Mouse (Mus musculus): ENCODE data around the gene Tmem104. TPM values are rescaled to one million over a fixed set of nuclear protein-coding genes. Genes with fewer than 3 reads are reported as not detected.

Gene Tmem104
- total and polyA plus RNA-seq, 2 experiments: 5.3 to 8.7 TPM

DNA sequence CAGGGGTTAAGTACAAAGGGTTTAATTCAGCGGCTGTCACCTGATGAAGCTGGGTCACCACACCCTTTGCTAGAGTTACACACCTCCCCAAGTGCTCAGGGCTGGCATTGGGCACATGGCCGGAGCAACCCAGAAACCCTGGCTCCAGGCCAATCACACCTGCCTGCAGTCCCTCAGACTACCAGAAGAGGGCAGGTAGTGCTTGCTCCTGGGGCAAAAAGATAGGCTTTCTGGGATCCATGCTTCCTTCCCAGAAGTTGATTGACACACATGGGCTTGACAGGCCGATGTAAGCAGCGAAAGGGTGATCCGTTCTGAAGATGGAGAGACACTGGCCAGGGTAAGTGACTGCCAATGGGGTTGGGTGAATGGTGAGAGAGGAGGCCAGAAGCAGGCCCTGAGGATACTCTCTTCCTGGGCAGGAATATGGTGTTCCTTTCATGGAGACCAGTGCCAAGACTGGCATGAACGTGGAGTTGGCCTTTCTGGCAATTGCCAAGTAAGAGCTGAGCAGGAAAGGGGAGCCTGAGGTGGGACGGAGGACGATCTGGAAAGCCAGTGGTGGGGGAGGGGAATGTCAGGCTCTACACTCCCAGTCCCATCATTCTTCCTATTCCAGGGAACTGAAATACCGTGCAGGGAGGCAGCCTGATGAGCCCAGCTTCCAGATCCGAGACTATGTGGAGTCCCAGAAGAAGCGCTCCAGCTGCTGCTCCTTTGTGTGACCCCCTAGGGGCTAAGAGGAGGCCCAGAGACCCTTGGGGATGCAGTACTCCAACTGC, 27.1 kb upstream of the Tmem104 start:
- TF ChIP-seq CTCF (IDR thresholded peaks at IDR 0.05; ENCODE audit: low read depth, low read length): peak; percentile 91
- TF ChIP-seq POLR2A (IDR thresholded peaks at IDR 0.05; ENCODE audit: extremely low read depth, insufficient read depth, low read length): no peak
- 32% methylated on average over 11 of the region's 11 CpGs for WGBS
- peak; percentile 76 for DNase-seq (ENCODE audit: extremely low read depth, low read depth, low spot score)
- Histone ChIP-seq H3K79me2 (ENCODE audit: control insufficient read depth, insufficient read depth, low read length) (peaks cover 13% of the 10 kb centered on the region), H3K9ac (ENCODE audit: low read depth, low read length) (no peak overlapping the region), H3K27ac (replicated peaks; ENCODE audit: insufficient read depth, low read depth, low read length) (no peak overlapping the region), H3K36me3 (ENCODE audit: control insufficient read depth, insufficient read depth, low read length) (no peaks in the 10 kb centered on the region), H3K4me1 (ENCODE audit: control insufficient read depth, insufficient read depth, low read length) (peaks cover 12% of the 10 kb centered on the region), H3K4me3 (ENCODE audit: insufficient read depth, low read depth, low read length) (no peak overlapping the region), H3K27me3 (ENCODE audit: control insufficient read depth, insufficient read depth, low read length) (no peaks in the 10 kb centered on the region)

DNA sequence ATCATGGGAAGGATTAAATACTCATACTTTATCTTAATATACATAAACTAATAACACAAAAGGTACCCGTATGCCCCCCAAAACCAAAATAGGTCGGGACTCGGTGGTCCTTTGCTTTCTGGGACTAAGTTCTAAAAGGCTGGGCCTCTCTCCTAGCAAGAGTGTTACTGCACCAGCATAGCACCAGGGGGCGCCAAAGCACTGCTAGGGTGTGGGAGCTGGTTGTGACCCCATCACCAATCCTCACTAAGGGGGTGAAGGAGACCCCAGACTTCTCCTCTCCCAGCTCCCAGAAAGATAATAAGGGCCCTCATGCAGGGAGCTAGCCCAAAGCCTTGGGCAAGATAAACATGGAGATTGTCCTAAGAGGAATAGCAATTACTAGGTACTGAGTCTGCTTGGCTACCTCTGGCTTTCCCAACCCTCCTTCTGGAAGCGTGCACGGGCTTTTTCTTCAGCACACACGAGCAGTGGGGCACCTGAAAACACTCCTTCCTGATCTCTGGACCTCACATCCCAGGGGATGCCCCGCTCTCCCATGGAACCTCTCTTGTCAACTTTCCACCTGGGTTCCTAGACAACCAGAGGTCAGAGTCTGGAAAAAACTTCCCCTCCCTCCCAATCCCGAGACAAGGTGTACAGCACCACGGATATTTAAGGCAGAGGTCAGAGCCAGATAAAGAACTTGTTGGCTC, 26.3 kb upstream of the Tmem104 start:
- Histone ChIP-seq H3K36me3 (ENCODE audit: control insufficient read depth, insufficient read depth, low read length) (no peaks in the 10 kb centered on the region), H3K79me2 (ENCODE audit: control insufficient read depth, insufficient read depth, low read length) (peaks cover 19% of the 10 kb centered on the region), H3K9ac (ENCODE audit: low read depth, low read length) (no peak overlapping the region), H3K4me1 (ENCODE audit: control insufficient read depth, insufficient read depth, low read length) (peaks cover 15% of the 10 kb centered on the region), H3K4me3 (ENCODE audit: insufficient read depth, low read depth, low read length) (no peak overlapping the region), H3K27me3 (ENCODE audit: control insufficient read depth, insufficient read depth, low read length) (no peaks in the 10 kb centered on the region), H3K27ac (replicated peaks; ENCODE audit: insufficient read depth, low read depth, low read length) (peak overlapping the region; percentile 8; the same call in 1 of the 2 replicates)
- 9% methylated on average over 10 of the region's 10 CpGs for WGBS
- peak; percentile 43 for DNase-seq (ENCODE audit: extremely low read depth, low read depth, low spot score)
- TF ChIP-seq CTCF (IDR thresholded peaks at IDR 0.05; ENCODE audit: low read depth, low read length): peak; percentile 97
- no peak for TF ChIP-seq POLR2A (IDR thresholded peaks at IDR 0.05; ENCODE audit: extremely low read depth, insufficient read depth, low read length)

DNA sequence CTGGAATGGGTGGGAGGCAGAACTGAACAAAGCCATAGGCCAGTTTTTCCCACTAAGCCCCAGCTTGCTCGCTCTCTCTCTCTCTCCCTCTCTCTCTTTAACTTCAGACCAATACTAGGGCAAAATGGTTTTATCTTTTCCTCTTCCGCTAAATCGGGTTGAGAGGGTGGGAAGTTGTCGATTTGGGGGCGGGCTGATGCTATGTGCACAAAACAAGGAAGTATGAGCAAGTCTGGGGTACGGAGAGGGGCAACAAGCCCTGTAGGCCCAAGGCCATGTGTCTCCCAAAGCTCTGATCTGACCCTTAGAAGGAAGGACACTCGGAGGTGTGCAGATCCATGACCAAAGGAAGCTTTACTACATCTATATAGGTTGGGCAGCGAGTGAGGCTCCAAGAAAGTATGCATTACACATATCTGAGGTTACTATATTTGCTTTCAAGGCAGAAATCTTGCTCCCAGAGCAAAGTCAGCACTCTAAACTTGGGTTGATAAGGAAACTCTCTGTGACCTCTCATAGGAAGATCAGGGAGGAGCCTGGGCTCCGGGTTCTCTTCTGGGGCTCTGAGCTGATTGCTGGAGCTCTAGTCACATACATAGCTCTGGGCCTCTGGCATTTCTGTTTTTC, 25.6 kb upstream of the Tmem104 start:
- Histone ChIP-seq H3K27me3 (ENCODE audit: control insufficient read depth, insufficient read depth, low read length) (no peaks in the 10 kb centered on the region), H3K79me2 (ENCODE audit: control insufficient read depth, insufficient read depth, low read length) (peaks cover 22% of the 10 kb centered on the region), H3K27ac (replicated peaks; ENCODE audit: insufficient read depth, low read depth, low read length) (peak overlapping the region; percentile 67), H3K4me3 (ENCODE audit: insufficient read depth, low read depth, low read length) (no peak overlapping the region), H3K9ac (ENCODE audit: low read depth, low read length) (no peak overlapping the region), H3K36me3 (ENCODE audit: control insufficient read depth, insufficient read depth, low read length) (no peaks in the 10 kb centered on the region), H3K4me1 (ENCODE audit: control insufficient read depth, insufficient read depth, low read length) (peaks cover 18% of the 10 kb centered on the region)
- 50% methylated on average over 9 of the region's 9 CpGs for WGBS
- no peak for TF ChIP-seq POLR2A (IDR thresholded peaks at IDR 0.05; ENCODE audit: extremely low read depth, insufficient read depth, low read length)
- TF ChIP-seq CTCF (IDR thresholded peaks at IDR 0.05; ENCODE audit: low read depth, low read length): no peak
- peak; percentile 31 for DNase-seq (ENCODE audit: extremely low read depth, low read depth, low spot score)

DNA sequence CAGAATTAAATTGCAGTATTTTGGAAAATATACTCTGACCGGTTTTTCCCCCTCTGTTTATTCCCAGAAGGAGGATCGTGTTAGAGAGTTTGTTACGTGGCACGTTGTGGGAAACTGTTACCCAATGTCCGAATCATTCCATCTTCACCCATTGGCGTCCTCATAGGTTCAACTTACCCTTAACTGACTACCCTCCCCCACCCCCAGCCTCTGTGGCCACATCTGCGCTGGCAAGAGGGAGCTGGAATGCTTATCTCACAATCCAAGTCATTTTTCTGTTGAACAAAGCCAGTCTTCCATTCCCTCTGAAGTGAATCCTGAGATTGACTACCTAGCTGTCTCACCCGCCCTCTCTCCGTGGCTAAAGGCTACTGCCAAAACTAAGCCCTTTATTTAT, 25.1 kb upstream of the Tmem104 start:
- H3K4me1 ChIP-seq (ENCODE audit: control insufficient read depth, insufficient read depth, low read length): peaks cover 21% of the 10 kb centered on the region
- WGBS: 9% methylated on average over 9 of the region's 9 CpGs

DNA sequence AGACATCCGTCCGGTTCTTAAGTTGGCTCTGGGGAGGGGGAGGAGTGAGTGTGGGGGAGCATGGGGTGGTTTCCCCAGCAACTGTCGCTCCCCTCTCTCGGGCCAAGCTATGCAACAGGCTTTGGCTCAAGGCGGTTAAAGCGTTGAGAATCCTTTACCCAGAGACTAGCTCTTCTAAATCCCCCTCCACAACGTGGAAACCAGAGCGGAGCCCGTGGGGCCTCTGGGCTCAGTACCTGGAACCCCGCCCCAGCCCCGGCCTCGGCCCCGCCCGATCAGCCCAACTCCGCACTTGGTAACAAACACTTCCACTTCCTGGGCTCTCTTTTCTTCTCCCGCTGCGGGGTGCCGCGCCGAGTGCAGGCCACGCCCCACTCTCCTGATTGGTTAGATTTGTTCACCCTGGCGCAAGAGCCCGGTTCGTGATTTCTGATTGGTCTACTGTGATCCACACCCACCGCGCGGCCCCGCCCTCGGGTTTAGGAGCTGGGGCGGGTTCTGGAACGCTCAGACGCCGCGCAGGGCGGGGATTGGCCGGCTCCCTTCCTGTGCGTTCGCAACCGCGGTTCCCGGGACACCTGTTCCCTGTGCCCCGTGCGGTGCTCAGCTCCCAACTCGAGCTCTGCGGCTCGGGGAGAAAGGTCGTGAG, 24.3 kb upstream of the Tmem104 start, which contains the start of gene Slc9a3r1:
Gene Slc9a3r1, plus strand, starts transcription at position 510 of the 649 bp plus-strand sequence.
- H3K4me1 ChIP-seq (ENCODE audit: control insufficient read depth, insufficient read depth, low read length): peaks cover 28% of the 10 kb centered on the region
- under 1% methylated on average over 47 of the region's 47 CpGs for WGBS

More for the DNA sequence above, 25.1 kb upstream of the Tmem104 start:
- Histone ChIP-seq H3K27ac (replicated peaks; ENCODE audit: insufficient read depth, low read depth, low read length) (peak overlapping the region; percentile 67), H3K9ac (ENCODE audit: low read depth, low read length) (peak overlapping the region; percentile 21; the same call in 1 of the 2 replicates), H3K4me3 (ENCODE audit: insufficient read depth, low read depth, low read length) (no peak overlapping the region), H3K27me3 (ENCODE audit: control insufficient read depth, insufficient read depth, low read length) (no peaks in the 10 kb centered on the region), H3K79me2 (ENCODE audit: control insufficient read depth, insufficient read depth, low read length) (peaks cover 24% of the 10 kb centered on the region), H3K36me3 (ENCODE audit: control insufficient read depth, insufficient read depth, low read length) (no peaks in the 10 kb centered on the region)
- DNase-seq (ENCODE audit: extremely low read depth, low read depth, low spot score): peak; percentile 57
- TF ChIP-seq POLR2A (IDR thresholded peaks at IDR 0.05; ENCODE audit: extremely low read depth, insufficient read depth, low read length) (no peak), CTCF (IDR thresholded peaks at IDR 0.05; ENCODE audit: low read depth, low read length) (no peak)

More for the DNA sequence above, 24.3 kb upstream of the Tmem104 start, which contains the start of gene Slc9a3r1:
- no peaks in the 10 kb centered on the region for H3K27me3 ChIP-seq (ENCODE audit: control insufficient read depth, insufficient read depth, low read length)
- no peaks in the 10 kb centered on the region for H3K36me3 ChIP-seq (ENCODE audit: control insufficient read depth, insufficient read depth, low read length)
- peak within 1 kb of the TSS; percentile 95 for H3K27ac ChIP-seq (replicated peaks; ENCODE audit: insufficient read depth, low read depth, low read length)
- peaks cover 32% of the 10 kb centered on the region for H3K79me2 ChIP-seq (ENCODE audit: control insufficient read depth, insufficient read depth, low read length)
- peak; percentile 93 for DNase-seq (ENCODE audit: extremely low read depth, low read depth, low spot score)
- peak within 1 kb of the TSS; percentile 97 for H3K9ac ChIP-seq (ENCODE audit: low read depth, low read length)
- H3K4me3 ChIP-seq (ENCODE audit: insufficient read depth, low read depth, low read length): peak within 1 kb of the TSS; percentile 92
- TF ChIP-seq POLR2A (IDR thresholded peaks at IDR 0.05; ENCODE audit: extremely low read depth, insufficient read depth, low read length): peak; percentile 99
- no peak for TF ChIP-seq CTCF (IDR thresholded peaks at IDR 0.05; ENCODE audit: low read depth, low read length)

Data from liver, adult 2 months (tissue).